Mouse (Mus musculus): ENCODE results near the gene Ttll1. TPM values are rescaled to one million over a fixed set of nuclear protein-coding genes. Genes with fewer than 3 reads are reported as not detected.

Gene Ttll1
- 6.0 and 7.1 TPM in 2 replicates for polyA plus RNA-seq (2015; fragmentation: Nextera tagmentation; extraction: Ambion mirVana)

DNA sequence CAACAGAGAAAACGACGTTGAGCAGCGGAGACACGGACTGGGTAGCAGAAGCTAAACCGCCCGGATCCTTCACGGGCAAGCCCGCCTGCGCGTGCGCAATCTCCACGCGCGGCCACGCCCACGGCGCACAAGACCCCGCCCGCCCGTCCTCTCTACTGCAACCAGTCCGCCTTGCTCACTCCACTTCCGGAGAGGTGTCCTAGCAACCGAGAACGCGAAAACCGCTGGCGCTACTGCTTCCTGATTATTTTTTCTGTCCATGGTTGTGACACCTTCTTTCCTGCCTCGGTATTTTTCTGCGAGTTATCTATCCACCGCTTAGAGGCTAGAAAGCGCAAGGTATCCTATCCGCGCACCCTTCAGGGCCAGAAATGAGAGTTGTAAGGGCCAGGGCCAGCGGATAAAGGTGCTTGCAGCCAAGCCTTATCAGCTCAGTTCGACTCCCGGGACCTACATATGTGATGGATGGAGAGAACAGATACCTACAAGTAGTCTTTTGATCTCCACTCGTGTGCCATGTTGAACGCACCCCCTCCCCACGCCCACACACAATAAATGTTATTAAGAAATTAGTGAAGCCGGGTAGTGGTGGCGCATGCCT is at the start of gene Ttll1:
Ttll1 (minus strand) TSS at position 89 of the 601 bp plus-strand sequence.
- no peak within 1 kb of the TSS for H3K27ac ChIP-seq (ENCODE audit: low read depth, low read length)
- H3K27me3 ChIP-seq (replicated peaks; ENCODE audit: control insufficient read depth, insufficient read depth, low read length): no peaks in the 10 kb centered on the region
- H3K4me3 ChIP-seq (ENCODE audit: low read depth, low read length): peak within 1 kb of the TSS; percentile 51
- H3K4me1 ChIP-seq (replicated peaks; ENCODE audit: control insufficient read depth, insufficient read depth, low read length): 0 out of 2 replicates have a peak, but pooled peaks cover 5% of the 10 kb centered on the region
- H3K9ac ChIP-seq (ENCODE audit: low read depth, low read length): 0 out of 2 replicates have a peak within 1 kb of the TSS, but pooled peaks have one; percentile 34
- TF ChIP-seq CTCF (IDR thresholded peaks at IDR 0.05; ENCODE audit: low read depth): no peak
- H3K9me3 ChIP-seq (ENCODE audit: control insufficient read depth): no peaks in the 10 kb centered on the region
- no peaks in the 10 kb centered on the region for H3K36me3 ChIP-seq (ENCODE audit: control insufficient read depth, insufficient read depth)
- peak; percentile 92 for ATAC-seq
- peak within 1 kb of the TSS; percentile 93 for H3K4me2 ChIP-seq (replicated peaks; ENCODE audit: low read depth)
- WGBS: 9% methylated on average over 41 of the region's 41 CpGs

DNA sequence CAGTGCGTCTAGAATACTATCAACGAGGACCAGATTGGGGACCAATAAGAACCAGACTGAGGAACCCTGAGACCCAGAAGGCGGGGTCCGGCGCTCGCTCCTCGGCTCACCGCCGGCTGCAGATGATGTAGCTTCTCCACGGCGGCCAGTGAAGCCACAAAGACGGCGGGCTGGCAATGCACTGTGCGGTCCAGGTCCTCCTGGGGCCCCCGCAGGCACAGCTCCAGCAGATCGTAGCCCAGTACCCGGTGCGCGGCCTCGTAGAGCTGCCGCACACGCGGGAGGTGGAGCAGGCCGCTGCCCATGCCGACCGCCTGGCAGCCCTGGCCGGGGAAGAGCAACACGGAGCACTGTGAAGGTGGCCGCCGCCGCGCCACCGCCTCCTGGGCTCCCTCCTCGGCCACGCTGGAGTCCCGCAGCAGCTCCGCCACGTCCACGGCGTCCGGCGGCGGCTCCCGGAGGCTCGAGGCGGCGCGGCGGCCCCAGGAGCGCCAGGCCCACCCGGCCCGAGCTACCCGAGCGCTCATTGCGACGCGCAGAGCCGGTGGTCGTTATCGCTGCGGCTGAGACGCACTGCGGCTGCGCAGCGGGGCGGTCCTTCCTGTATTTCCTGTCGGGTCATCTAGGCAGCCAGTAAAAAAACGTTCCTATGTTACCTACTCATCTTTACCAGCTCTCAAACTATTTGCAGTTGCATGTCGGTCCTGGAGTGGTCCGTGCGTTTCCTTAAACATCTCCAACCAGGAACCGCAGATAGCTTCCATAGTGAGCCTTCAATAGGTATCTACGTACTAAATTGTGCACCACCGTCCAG is 44.7 kb upstream of the Ttll1 start:
- peak overlapping the region; percentile 78 for H3K4me3 ChIP-seq (ENCODE audit: low read depth, low read length)
- peak overlapping the region; percentile 87 for H3K27ac ChIP-seq (ENCODE audit: low read depth, low read length)
- H3K27me3 ChIP-seq (replicated peaks; ENCODE audit: control insufficient read depth, insufficient read depth, low read length): no peaks in the 10 kb centered on the region
- peaks cover 4% of the 10 kb centered on the region; the same call in 1 of the 2 replicates for H3K4me1 ChIP-seq (replicated peaks; ENCODE audit: control insufficient read depth, insufficient read depth, low read length)
- H3K9ac ChIP-seq (ENCODE audit: low read depth, low read length): peak overlapping the region; percentile 88
- ATAC-seq: peak; percentile 77
- no peaks in the 10 kb centered on the region for H3K9me3 ChIP-seq (ENCODE audit: control insufficient read depth)
- TF ChIP-seq CTCF (IDR thresholded peaks at IDR 0.05; ENCODE audit: low read depth): no peak; the same call in 1 of the 2 replicates
- WGBS: under 1% methylated on average over 71 of the region's 74 CpGs
- H3K36me3 ChIP-seq (ENCODE audit: control insufficient read depth, insufficient read depth): peaks cover 10% of the 10 kb centered on the region; the same call in 1 of the 2 replicates
- peak overlapping the region; percentile 91 for H3K4me2 ChIP-seq (replicated peaks; ENCODE audit: low read depth)

DNA sequence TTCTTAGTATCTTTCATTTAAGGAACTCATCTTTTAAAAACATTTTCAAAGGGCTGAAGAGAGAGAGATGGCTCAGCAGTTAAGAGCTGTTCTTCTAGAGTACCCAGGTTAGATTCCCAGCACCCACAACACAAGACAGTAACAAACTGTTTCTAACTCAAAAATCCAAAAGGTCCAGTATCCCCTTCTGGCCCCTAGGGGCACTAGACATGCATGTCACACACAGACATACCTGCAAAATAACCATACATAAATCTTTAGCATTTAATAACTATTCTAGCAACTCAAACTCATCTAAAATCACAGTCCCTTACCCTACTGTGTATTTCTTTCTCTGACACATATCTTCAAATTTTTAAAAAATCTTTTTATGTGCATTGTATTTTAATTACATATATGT is 43.1 kb upstream of the Ttll1 start:
- Histone ChIP-seq H3K4me2 (replicated peaks; ENCODE audit: low read depth) (no peak overlapping the region), H3K27ac (ENCODE audit: low read depth, low read length) (no peak overlapping the region), H3K27me3 (replicated peaks; ENCODE audit: control insufficient read depth, insufficient read depth, low read length) (no peaks in the 10 kb centered on the region), H3K9ac (ENCODE audit: low read depth, low read length) (no peak overlapping the region), H3K36me3 (ENCODE audit: control insufficient read depth, insufficient read depth) (peaks cover 26% of the 10 kb centered on the region), H3K4me1 (replicated peaks; ENCODE audit: control insufficient read depth, insufficient read depth, low read length) (peaks cover 4% of the 10 kb centered on the region; the same call in 1 of the 2 replicates), H3K9me3 (ENCODE audit: control insufficient read depth) (no peaks in the 10 kb centered on the region), H3K4me3 (ENCODE audit: low read depth, low read length) (no peak overlapping the region)
- no peak for ATAC-seq
- TF ChIP-seq CTCF (IDR thresholded peaks at IDR 0.05; ENCODE audit: low read depth): peak; percentile 59

DNA sequence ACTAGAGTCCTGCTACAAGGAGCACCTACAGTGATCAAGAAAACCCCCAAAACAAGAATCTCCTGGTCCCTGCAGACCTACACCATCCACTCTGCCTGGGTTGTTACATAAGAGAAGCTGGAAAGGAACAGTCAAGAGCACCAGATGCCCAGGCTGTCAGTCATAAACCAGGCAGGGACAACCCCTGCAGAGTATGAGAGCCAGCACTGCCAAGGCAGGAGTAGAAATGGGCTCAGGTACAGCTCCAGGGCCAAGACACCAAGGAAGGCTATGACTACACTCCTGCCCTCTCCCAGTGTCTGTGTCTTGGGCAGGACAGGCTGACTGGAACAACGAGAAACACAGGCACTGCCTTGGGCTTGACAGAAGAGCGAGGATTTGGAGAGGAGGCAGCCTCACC is 39.4 kb upstream of the Ttll1 start:
- 91% methylated on average over 2 of the region's 2 CpGs for WGBS
- no peak for ATAC-seq
- Histone ChIP-seq H3K4me1 (replicated peaks; ENCODE audit: control insufficient read depth, insufficient read depth, low read length) (0 out of 2 replicates have a peak, but pooled peaks cover 4% of the 10 kb centered on the region), H3K27me3 (replicated peaks; ENCODE audit: control insufficient read depth, insufficient read depth, low read length) (no peaks in the 10 kb centered on the region), H3K4me3 (ENCODE audit: low read depth, low read length) (no peak overlapping the region), H3K9ac (ENCODE audit: low read depth, low read length) (no peak overlapping the region), H3K9me3 (ENCODE audit: control insufficient read depth) (no peaks in the 10 kb centered on the region), H3K36me3 (ENCODE audit: control insufficient read depth, insufficient read depth) (peaks cover 61% of the 10 kb centered on the region), H3K27ac (ENCODE audit: low read depth, low read length) (no peak overlapping the region), H3K4me2 (replicated peaks; ENCODE audit: low read depth) (no peak overlapping the region)
- TF ChIP-seq CTCF (IDR thresholded peaks at IDR 0.05; ENCODE audit: low read depth): no peak

DNA sequence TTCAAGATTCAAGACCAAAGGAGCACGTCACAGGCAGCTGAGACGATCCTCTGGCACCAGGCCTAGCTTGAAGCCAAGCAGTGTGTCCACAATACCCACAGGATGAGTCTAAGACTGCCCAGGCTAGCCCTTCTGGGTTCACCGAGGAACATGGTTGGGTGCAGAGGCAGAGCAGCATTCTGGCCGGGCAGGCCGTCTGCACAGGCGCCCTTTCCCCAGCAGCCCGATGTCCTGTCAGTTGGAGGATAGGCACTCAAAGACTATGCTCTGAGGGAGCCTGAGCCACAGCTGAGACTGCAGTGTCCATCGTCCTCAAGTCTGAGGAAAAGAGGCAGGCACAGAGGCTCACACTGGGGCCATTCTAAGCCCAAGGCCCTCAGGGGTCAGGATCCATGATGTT is 36.5 kb upstream of the Ttll1 start:
- no peaks in the 10 kb centered on the region for H3K27me3 ChIP-seq (replicated peaks; ENCODE audit: control insufficient read depth, insufficient read depth, low read length)
- TF ChIP-seq CTCF (IDR thresholded peaks at IDR 0.05; ENCODE audit: low read depth): no peak
- no peak overlapping the region for H3K27ac ChIP-seq (ENCODE audit: low read depth, low read length)
- H3K4me3 ChIP-seq (ENCODE audit: low read depth, low read length): no peak overlapping the region
- 94% methylated on average over 8 of the region's 8 CpGs for WGBS
- no peak overlapping the region for H3K9ac ChIP-seq (ENCODE audit: low read depth, low read length)
- no peak for ATAC-seq
- no peak overlapping the region for H3K4me2 ChIP-seq (replicated peaks; ENCODE audit: low read depth)
- H3K4me1 ChIP-seq (replicated peaks; ENCODE audit: control insufficient read depth, insufficient read depth, low read length): no peaks in the 10 kb centered on the region
- H3K36me3 ChIP-seq (ENCODE audit: control insufficient read depth, insufficient read depth): peaks cover 62% of the 10 kb centered on the region
- H3K9me3 ChIP-seq (ENCODE audit: control insufficient read depth): no peaks in the 10 kb centered on the region

DNA sequence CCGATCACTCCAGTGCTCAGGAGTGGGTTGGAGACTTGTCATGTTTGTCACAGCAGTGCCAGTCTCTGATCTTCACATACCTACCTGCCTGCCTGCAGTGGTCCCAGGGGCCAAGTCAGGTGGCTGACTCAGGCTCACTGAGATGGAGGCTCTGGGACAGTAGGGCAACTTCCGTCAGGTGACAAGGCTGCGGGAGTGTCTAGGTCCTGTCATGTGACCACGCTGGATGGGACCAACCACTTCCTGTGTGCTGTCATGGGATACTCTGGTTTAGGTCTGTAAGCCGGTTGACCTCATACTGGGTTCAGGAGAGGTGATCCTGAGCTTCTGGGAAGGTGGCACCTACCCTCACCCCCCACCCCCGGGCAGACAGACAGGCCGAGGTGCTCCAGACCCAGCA is 35.3 kb upstream of the Ttll1 start:
- no peak overlapping the region; the same call in 1 of the 2 replicates for H3K27ac ChIP-seq (ENCODE audit: low read depth, low read length)
- H3K4me1 ChIP-seq (replicated peaks; ENCODE audit: control insufficient read depth, insufficient read depth, low read length): no peaks in the 10 kb centered on the region
- H3K9ac ChIP-seq (ENCODE audit: low read depth, low read length): no peak overlapping the region
- H3K27me3 ChIP-seq (replicated peaks; ENCODE audit: control insufficient read depth, insufficient read depth, low read length): no peaks in the 10 kb centered on the region
- no peak; the same call in 1 of the 2 replicates for ATAC-seq
- H3K9me3 ChIP-seq (ENCODE audit: control insufficient read depth): no peaks in the 10 kb centered on the region
- H3K4me2 ChIP-seq (replicated peaks; ENCODE audit: low read depth): no peak overlapping the region
- 88% methylated on average over 7 of the region's 7 CpGs for WGBS
- no peak overlapping the region for H3K4me3 ChIP-seq (ENCODE audit: low read depth, low read length)
- H3K36me3 ChIP-seq (ENCODE audit: control insufficient read depth, insufficient read depth): peaks cover 56% of the 10 kb centered on the region
- TF ChIP-seq CTCF (IDR thresholded peaks at IDR 0.05; ENCODE audit: low read depth): no peak
